ENCODE assay signal across 7 mouse cellular contexts in the genomic region with DNA sequence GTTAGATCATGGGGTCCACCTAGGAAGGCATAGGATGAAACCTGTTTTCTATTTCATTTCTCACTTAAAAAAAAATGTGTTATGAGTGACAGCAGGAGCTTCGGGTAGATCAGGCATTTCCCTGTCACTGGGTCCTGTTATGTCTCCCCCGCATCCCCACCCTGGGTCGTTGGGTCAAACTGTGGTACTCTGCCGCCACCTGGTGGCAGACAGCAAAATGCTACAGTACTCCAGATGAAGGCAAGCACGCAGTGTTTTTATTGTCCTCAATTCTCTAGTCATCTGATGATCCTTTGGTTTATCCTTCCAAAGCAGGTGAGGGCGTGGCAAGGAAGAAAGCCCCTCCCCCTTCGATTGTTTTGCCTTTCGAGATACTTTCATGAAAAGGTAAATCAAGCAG.
A peak's percentile ranks its signal among the peaks of the same experiment; 100 is the strongest.
DNase-seq lines count a peak whose midpoint lies in the region; ATAC-seq and TF ChIP-seq lines count a peak whose summit lies in the region.

No protein-coding gene starts in this region.

- no peaks in the 10 kb centered on the region for H3K9me3 ChIP-seq in forebrain, embryonic 14.5 days (replicated peaks; ENCODE audit: control insufficient read depth, low read length)
- no peaks in the 10 kb centered on the region for H3K9me3 ChIP-seq in hindbrain, embryonic 12.5 days (replicated peaks)

- no peaks in the 10 kb centered on the region for H3K27me3 ChIP-seq in forebrain, embryonic 14.5 days (replicated peaks; ENCODE audit: control insufficient read depth, insufficient read depth, low read length)
- H3K27me3 ChIP-seq in hindbrain, embryonic 12.5 days, result no peaks in the 10 kb centered on the region
- no peaks in the 10 kb centered on the region for H3K27me3 ChIP-seq in spleen, adult 2 months (ENCODE audit: control insufficient read depth, insufficient read depth, low read length)

- 3% methylated on average over 8 of the region's 8 CpGs for WGBS in forebrain, embryonic 14.5 days
- WGBS in hindbrain, embryonic 12.5 days, result 3% methylated on average over 8 of the region's 8 CpGs
- 4% methylated on average over 8 of the region's 8 CpGs for WGBS in spleen, adult 2 months

- H3K4me2 ChIP-seq in forebrain, embryonic 14.5 days (ENCODE audit: low read length), result no peak overlapping the region
- H3K4me2 ChIP-seq in hindbrain, embryonic 12.5 days (replicated peaks), result no peak overlapping the region

- peak; percentile 73; the same call in 1 of the 2 replicates for TF ChIP-seq CTCF in spleen, adult 2 months (IDR thresholded peaks at IDR 0.05; ENCODE audit: extremely low read depth, insufficient read depth, insufficient read length, insufficient replicate concordance)

- peak; percentile 83 for ATAC-seq in forebrain, embryonic 14.5 days
- peak; percentile 64 for ATAC-seq in hindbrain, embryonic 12.5 days (ENCODE audit: low FRiP score)

- no peak overlapping the region for H3K4me3 ChIP-seq in forebrain, embryonic 14.5 days (ENCODE audit: low read depth, low read length)
- H3K4me3 ChIP-seq in hindbrain, embryonic 12.5 days, result no peak overlapping the region
- H3K4me3 ChIP-seq in spleen, adult 2 months (ENCODE audit: extremely low read depth, insufficient read depth, insufficient read length), result no peak overlapping the region

- no peaks in the 10 kb centered on the region for H3K36me3 ChIP-seq in forebrain, embryonic 14.5 days (ENCODE audit: control insufficient read depth, insufficient read depth, low read length)
- no peaks in the 10 kb centered on the region for H3K36me3 ChIP-seq in hindbrain, embryonic 12.5 days
- no peaks in the 10 kb centered on the region for H3K36me3 ChIP-seq in spleen, adult 2 months (ENCODE audit: control insufficient read depth, insufficient read depth, low read length)

- peak; percentile 51 for DNase-seq in MN1 (ENCODE audit: low spot score)
- DNase-seq in c-Kit-positive CD71-positive TER-119-negative erythroid progenitor cells, embryonic 14.5 days (ENCODE audit: low read depth), result peak; percentile 16
- peak; percentile 83 for DNase-seq in forebrain, embryonic 14.5 days (ENCODE audit: low spot score)
- DNase-seq in layer of hippocampus, postnatal 36 days, result peak; percentile 69 to 72
- peak; percentile 88 for DNase-seq in mesoderm, embryonic 11.5 days (ENCODE audit: low read depth, low spot score)
- peak in 1 of 2 experiments; percentile 26 for DNase-seq in spleen, adult 2 months (ENCODE audit: low read depth in 1 of 2, low spot score in 2 of 2)

- H3K27ac ChIP-seq in forebrain, embryonic 14.5 days (ENCODE audit: low read depth, low read length), result no peak overlapping the region
- H3K27ac ChIP-seq in hindbrain, embryonic 12.5 days, result no peak overlapping the region
- H3K27ac ChIP-seq in spleen, adult 2 months (ENCODE audit: insufficient read depth, low read length), result no peak overlapping the region

- peaks cover 12% of the 10 kb centered on the region for H3K4me1 ChIP-seq in forebrain, embryonic 14.5 days (ENCODE audit: control insufficient read depth, insufficient read depth, low read length)
- H3K4me1 ChIP-seq in hindbrain, embryonic 12.5 days, result peaks cover 27% of the 10 kb centered on the region
- no peaks in the 10 kb centered on the region for H3K4me1 ChIP-seq in spleen, adult 2 months (ENCODE audit: control insufficient read depth, insufficient read depth, insufficient read length)

- no peak for TF ChIP-seq POLR2A in spleen, adult 2 months (IDR thresholded peaks at IDR 0.05; ENCODE audit: low read depth, low read length)

- H3K9ac ChIP-seq in forebrain, embryonic 14.5 days (ENCODE audit: low read length), result no peak overlapping the region
- no peak overlapping the region for H3K9ac ChIP-seq in hindbrain, embryonic 12.5 days
